Mouse (Mus musculus) cerebellum, adult 2 months (tissue): ENCODE data around the gene Txndc16.
A peak's percentile ranks its signal among the peaks of the same experiment; 100 is the strongest.

Experiments
- CTCF ChIP-seq: fragments of 200-500 bp; IDR thresholded peaks from 2 replicates; pipeline ENCODE4 v1.5.1; 2011; ENCODE audit warnings: low read depth, mild to moderate bottlenecking, control low read depth, low read length, moderate library complexity, borderline replicate concordance; ENCODE audit not compliant: insufficient read depth
- POLR2A ChIP-seq: fragments of 200-500 bp; IDR thresholded peaks from 2 replicates; pipeline ENCODE4 v1.6.1; 2011; ENCODE audit warnings: low read length, control low read depth, borderline replicate concordance; ENCODE audit not compliant: insufficient read depth

- TF ChIP-seq POLR2A (peak; percentile 85), CTCF (no peak)
These were observed 643 bp downstream of the Txndc16 start, which contains the start of gene Gpr137c for GRCm38 (mm10) chr14:45219281-45220089.
